Mouse (Mus musculus) spleen, adult 2 months (tissue): ENCODE data around the gene Dhx32. TPM values are rescaled to one million over a fixed set of nuclear protein-coding genes. Genes with fewer than 3 reads are reported as not detected.

ENCODE experiments used
- DNase-seq, 2 experiments: peaks; one replicate each; pipeline versions ENCODE4 v3.0.0 to v3.0.0-alpha.2; 2012 to 2021; ENCODE audit warnings: low spot score in 2 of 2, low read depth in 1 of 2
- H3K27ac ChIP-seq: fragments of 200-500 bp; 2 replicates; pipeline ENCODE4 v1.5.1; 2012; ENCODE audit warnings: low read length, inconsistent platforms; ENCODE audit not compliant: insufficient read depth
- H3K27me3 ChIP-seq: fragments of 200-500 bp; 2 replicates; pipeline ENCODE4 v1.6.1; 2012; ENCODE audit warnings: mild to moderate bottlenecking, moderate library complexity, low read length, inconsistent platforms; ENCODE audit not compliant: control insufficient read depth, insufficient read depth
- H3K36me3 ChIP-seq: fragments of 200-500 bp; 2 replicates; pipeline ENCODE4 v1.6.1; 2012; ENCODE audit warnings: mild to moderate bottlenecking, low read length, inconsistent platforms; ENCODE audit not compliant: control insufficient read depth, insufficient read depth
- H3K4me1 ChIP-seq: fragments of 200-500 bp; 2 replicates; pipeline ENCODE4 v1.6.1; 2011; ENCODE audit warnings: inconsistent platforms; ENCODE audit not compliant: control insufficient read depth, insufficient read depth, insufficient read length
- H3K4me3 ChIP-seq: fragments of 200-500 bp; 2 replicates; pipeline ENCODE4 v1.5.1; 2011; ENCODE audit warnings: mild to moderate bottlenecking, inconsistent platforms; ENCODE audit not compliant: insufficient read depth, insufficient read length; ENCODE audit errors: extremely low read depth
- CTCF ChIP-seq: fragments of 200-500 bp; IDR thresholded peaks from 2 replicates; pipeline ENCODE4 v1.5.1; 2011; ENCODE audit warnings: mild to moderate bottlenecking, inconsistent platforms; ENCODE audit not compliant: insufficient read depth, insufficient read length, insufficient replicate concordance; ENCODE audit errors: extremely low read depth
- POLR2A ChIP-seq: fragments of 200-500 bp; IDR thresholded peaks from 2 replicates; pipeline ENCODE4 v1.6.1; 2011; ENCODE audit warnings: low read depth, low read length, inconsistent platforms
- WGBS: fragments of 180-500 bp; shearing (Covaris S2); methylation state at CpG from one replicate; pipeline ENCODE4 v1.1.7; 2018; 5-methylcytosine and 5-hydroxymethylcytosine counted together
- polyA plus RNA-seq: library from polyadenylated mRNA; depleted of rRNA; stranded (reverse); fragments of >200 nt; gene quantifications from 2 replicates; pipeline ENCODE4 v1.2.3, GENCODE M21; 2012

Dhx32 gene
- polyA plus RNA-seq, 1 experiment, result 7.5 TPM

- WGBS, result 82% methylated on average over 11 of the region's 11 CpGs
- no peak for DNase-seq
- no peaks in the 10 kb centered on the region for H3K4me1 ChIP-seq
- no peaks in the 10 kb centered on the region for H3K27me3 ChIP-seq
- no peak for TF ChIP-seq POLR2A
- no peak for TF ChIP-seq CTCF
- H3K27ac ChIP-seq, result peak overlapping the region; percentile 8; the same call in 1 of the 2 replicates
- H3K36me3 ChIP-seq, result peaks cover 4% of the 10 kb centered on the region; the same call in 1 of the 2 replicates
- H3K4me3 ChIP-seq, result no peak overlapping the region
Observed at GRCm38 (mm10) chr7:133730324-133731191, 52.0 kb downstream of the Dhx32 start.

DNA sequence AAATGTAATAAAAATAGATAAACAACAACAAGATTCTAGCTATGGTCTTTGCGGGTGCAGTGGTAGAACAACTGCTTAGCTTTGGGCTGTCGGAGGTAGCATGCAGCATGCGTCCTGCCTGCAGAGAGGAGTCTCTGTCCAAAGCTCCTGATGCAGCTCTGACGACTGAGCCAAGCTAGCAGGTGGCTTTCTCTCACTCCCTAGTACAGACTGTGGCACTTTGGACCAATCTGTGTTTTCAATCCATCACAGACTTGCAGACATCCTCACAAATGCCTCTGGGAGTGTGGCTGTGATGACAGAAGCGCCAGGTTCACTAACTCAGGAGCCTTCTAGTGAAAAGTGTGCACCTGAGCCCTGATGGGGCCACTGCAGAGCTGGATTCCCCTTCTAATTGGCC, 53.2 kb downstream of the Dhx32 start:
- Histone ChIP-seq H3K4me3 (no peak overlapping the region), H3K4me1 (no peaks in the 10 kb centered on the region), H3K36me3 (peaks cover 4% of the 10 kb centered on the region; the same call in 1 of the 2 replicates), H3K27ac (no peak overlapping the region), H3K27me3 (no peaks in the 10 kb centered on the region)
- 93% methylated on average over 5 of the region's 5 CpGs for WGBS
- DNase-seq, result no peak
- TF ChIP-seq POLR2A, result no peak
- no peak for TF ChIP-seq CTCF

DNA sequence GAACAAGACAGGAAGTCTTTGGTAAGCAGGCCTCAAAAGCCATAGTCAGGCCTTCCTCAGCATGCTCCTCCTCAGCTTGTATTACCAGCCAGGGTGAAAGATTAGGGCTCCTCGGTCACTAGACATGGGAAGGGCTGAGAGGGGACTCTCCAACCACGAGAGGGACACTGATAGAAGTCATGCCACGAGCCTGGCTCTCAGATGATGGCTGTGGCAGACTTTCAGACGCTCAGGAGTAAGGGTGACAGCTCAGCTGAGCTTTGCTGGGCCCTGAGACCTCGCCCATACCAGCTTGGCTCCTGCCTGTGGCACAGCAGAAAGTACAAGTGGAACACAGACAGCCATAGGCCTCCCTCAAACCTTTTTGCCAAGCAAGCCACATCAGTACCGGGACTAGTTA, 55.5 kb downstream of the Dhx32 start:
- no peak overlapping the region for H3K4me3 ChIP-seq
- no peak overlapping the region for H3K27ac ChIP-seq
- WGBS, result 84% methylated on average over 6 of the region's 6 CpGs
- no peak for DNase-seq
- no peaks in the 10 kb centered on the region for H3K27me3 ChIP-seq
- H3K4me1 ChIP-seq, result no peaks in the 10 kb centered on the region
- peaks cover 12% of the 10 kb centered on the region for H3K36me3 ChIP-seq
- no peak for TF ChIP-seq CTCF

DNA sequence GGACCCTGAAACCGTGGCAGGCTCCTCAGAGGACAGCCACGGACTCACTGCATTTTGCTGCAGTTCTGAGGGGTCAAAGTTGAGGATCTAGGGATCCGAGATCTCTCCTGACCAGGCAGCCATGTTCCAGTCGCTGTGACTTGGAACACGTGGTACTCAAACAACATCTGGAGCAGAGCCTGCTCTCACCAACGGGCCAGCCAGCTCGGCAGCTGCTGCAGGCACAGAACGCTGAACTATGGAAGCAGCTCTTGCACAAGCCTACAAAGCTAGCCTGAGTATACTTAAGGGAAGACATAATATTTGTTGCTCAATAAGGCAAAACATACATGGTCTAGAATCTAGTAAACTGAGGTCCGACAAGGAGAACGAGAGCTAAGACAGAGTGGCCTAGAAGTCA, 57.0 kb downstream of the Dhx32 start:
- WGBS, result 91% methylated on average over 10 of the region's 10 CpGs
- no peak for DNase-seq
- H3K27ac ChIP-seq, result no peak overlapping the region

DNA sequence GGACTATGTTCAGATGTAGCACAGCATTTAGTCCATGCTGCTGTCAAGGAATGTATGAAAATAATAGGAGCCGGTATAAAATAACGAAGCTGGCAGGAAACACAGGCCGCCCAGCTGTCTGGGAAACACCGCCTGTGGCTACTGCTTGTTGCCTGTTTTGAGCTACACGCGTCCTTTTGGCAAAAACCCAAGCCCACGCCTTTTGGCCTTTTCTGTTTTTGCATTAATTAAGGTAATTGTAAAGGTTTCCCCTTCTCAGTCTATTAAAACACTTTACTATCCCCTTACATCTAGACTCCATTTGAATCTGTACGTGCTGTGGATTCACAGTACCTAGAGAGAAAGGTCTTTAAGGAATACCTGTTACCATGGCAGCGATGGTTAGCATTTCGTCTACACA, 57.7 kb downstream of the Dhx32 start:
- Histone ChIP-seq H3K4me1 (no peaks in the 10 kb centered on the region), H3K4me3 (no peak overlapping the region), H3K27ac (no peak overlapping the region), H3K27me3 (no peaks in the 10 kb centered on the region), H3K36me3 (peaks cover 29% of the 10 kb centered on the region)
- DNase-seq, result no peak
- 86% methylated on average over 10 of the region's 10 CpGs for WGBS
- TF ChIP-seq CTCF (no peak), POLR2A (no peak)

More for the DNA sequence above, 57.0 kb downstream of the Dhx32 start:
- Histone ChIP-seq H3K27me3 (no peaks in the 10 kb centered on the region), H3K36me3 (peaks cover 22% of the 10 kb centered on the region), H3K4me1 (no peaks in the 10 kb centered on the region), H3K4me3 (no peak overlapping the region)
- TF ChIP-seq CTCF (no peak), POLR2A (no peak)

DNA sequence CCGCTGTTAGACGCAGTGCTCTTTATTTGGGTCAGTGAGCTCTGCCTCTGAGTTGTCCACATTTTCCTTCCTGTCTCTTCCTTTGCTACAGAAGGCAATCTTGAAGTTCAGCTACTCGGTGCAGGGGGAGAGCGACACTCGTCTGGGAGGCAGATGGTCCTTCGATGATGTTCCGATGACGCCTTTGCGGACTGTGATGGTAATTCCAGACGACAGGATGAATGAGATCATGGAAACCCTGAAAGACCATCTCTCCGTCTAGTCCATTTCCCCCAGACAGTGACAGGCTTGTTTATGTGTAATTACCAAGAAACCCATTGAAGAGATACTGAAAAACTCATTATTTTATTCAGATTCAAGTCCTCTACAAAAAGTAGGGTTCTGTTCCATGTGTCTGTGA, 61.9 kb downstream of the Dhx32 start:
- Histone ChIP-seq H3K36me3 (peaks cover 50% of the 10 kb centered on the region), H3K27me3 (no peaks in the 10 kb centered on the region), H3K4me1 (no peaks in the 10 kb centered on the region), H3K4me3 (no peak overlapping the region), H3K27ac (no peak overlapping the region)
- TF ChIP-seq CTCF (no peak), POLR2A (no peak)
- WGBS, result 93% methylated on average over 11 of the region's 11 CpGs
- no peak for DNase-seq

DNA sequence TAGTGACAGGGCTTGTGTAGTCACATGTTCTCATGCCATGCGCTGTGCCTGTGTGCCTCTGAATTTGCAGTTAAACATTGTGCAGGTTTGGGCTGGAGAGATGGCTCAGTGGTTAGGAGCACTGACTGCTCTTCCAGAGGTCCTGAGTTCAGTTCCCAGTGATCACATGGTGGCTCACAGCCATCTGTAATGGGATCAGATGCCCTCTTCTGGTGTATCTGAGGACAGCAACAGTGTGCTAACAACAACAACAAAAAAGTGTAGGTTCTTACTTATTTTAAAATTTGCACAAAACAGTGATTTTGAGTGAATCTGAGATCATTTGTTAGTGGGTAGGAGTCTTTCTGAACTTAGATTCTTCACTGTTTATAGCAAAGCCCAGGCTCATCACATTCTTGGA, 63.9 kb downstream of the Dhx32 start:
- H3K27me3 ChIP-seq, result no peaks in the 10 kb centered on the region
- no peak overlapping the region for H3K27ac ChIP-seq
- TF ChIP-seq POLR2A (no peak), CTCF (no peak)
- H3K4me1 ChIP-seq, result peaks cover 6% of the 10 kb centered on the region; the same call in 1 of the 2 replicates
- H3K36me3 ChIP-seq, result peaks cover 52% of the 10 kb centered on the region
- no peak overlapping the region for H3K4me3 ChIP-seq
- WGBS, result 100% methylated on average over 1 of the region's 1 CpGs
- DNase-seq, result no peak
